Mouse (Mus musculus) spleen, postnatal 4 days (tissue): ENCODE measurements around the gene Clrn1.
"Not testable (repeated sequence)": the region's sequence is repeated elsewhere in the genome, so short reads cannot be mapped to it uniquely, and the experiment has no call there.

Source experiments
- DNase-seq, 2 experiments: peaks; one replicate each; pipeline ENCODE4 v3.0.0; 2022; ENCODE audit warnings: low spot score in 2 of 2

Clrn1 gene

GRCm38 (mm10) chr3:58884801-58885573 lies at the start of gene Clrn1:
TSS of gene Clrn1 (minus strand) at chr3:58885340.
- DNase-seq: peak in 1 of 2 experiments; percentile 51

- no peak for DNase-seq
These were observed 38.9 kb upstream of the Clrn1 start for GRCm38 (mm10) chr3:58924027-58924426.

- no peak for DNase-seq
These were observed 38.0 kb upstream of the Clrn1 start for GRCm38 (mm10) chr3:58923140-58923539.

- DNase-seq: no peak
These were observed 37.5 kb upstream of the Clrn1 start for GRCm38 (mm10) chr3:58922636-58923035.

GRCm38 (mm10) chr3:58921316-58921715 lies 36.2 kb upstream of the Clrn1 start:
- no peak for DNase-seq

GRCm38 (mm10) chr3:58904656-58905055 lies 19.5 kb upstream of the Clrn1 start:
- no peak for DNase-seq

- no peak for DNase-seq
These were observed 17.1 kb upstream of the Clrn1 start for GRCm38 (mm10) chr3:58902051-58902758.

GRCm38 (mm10) chr3:58895131-58895530 lies 10.0 kb upstream of the Clrn1 start:
- no peak for DNase-seq

GRCm38 (mm10) chr3:58894529-58894928 lies 9.4 kb upstream of the Clrn1 start:
- DNase-seq: peak in 1 of 2 experiments; percentile 13

GRCm38 (mm10) chr3:58889670-58890069 lies 4.5 kb upstream of the Clrn1 start:
- DNase-seq: no peak

GRCm38 (mm10) chr3:58888131-58888715 lies 3.1 kb upstream of the Clrn1 start:
- no peak for DNase-seq

- no peak for DNase-seq
These were observed 2.6 kb upstream of the Clrn1 start for GRCm38 (mm10) chr3:58887719-58888118.

- DNase-seq: no peak
These were observed 1.6 kb downstream of the Clrn1 start for GRCm38 (mm10) chr3:58883511-58883907.

- peak in 1 of 2 experiments; percentile 21 for DNase-seq
These were observed 2.1 kb downstream of the Clrn1 start for GRCm38 (mm10) chr3:58882878-58883510.

GRCm38 (mm10) chr3:58881016-58881415 lies 4.1 kb downstream of the Clrn1 start:
- peak in 1 of 2 experiments; percentile 7 for DNase-seq

GRCm38 (mm10) chr3:58880181-58880580 lies 5.0 kb downstream of the Clrn1 start:
- DNase-seq: peak in 1 of 2 experiments; percentile 11

- DNase-seq: not testable (repeated sequence)
These were observed 13.3 kb downstream of the Clrn1 start for GRCm38 (mm10) chr3:58871882-58872281.

- no peak for DNase-seq
These were observed 19.4 kb downstream of the Clrn1 start for GRCm38 (mm10) chr3:58865690-58866089.

- DNase-seq: no peak
These were observed 22.2 kb downstream of the Clrn1 start for GRCm38 (mm10) chr3:58862976-58863375.

- DNase-seq: no peak
These were observed 41.7 kb downstream of the Clrn1 start for GRCm38 (mm10) chr3:58843415-58843814.

GRCm38 (mm10) chr3:58833442-58834160 lies 51.5 kb downstream of the Clrn1 start:
- no peak for DNase-seq
